Mouse (Mus musculus): Measurements from ENCODE around the gene Vstm4. TPM values are rescaled to one million over a fixed set of nuclear protein-coding genes. Genes with fewer than 3 reads are reported as not detected.

Vstm4 gene
- polyA plus RNA-seq, 1 experiment from 2014 or later = 2.2 TPM

- WGBS = 93% methylated on average over 4 of the region's 4 CpGs
- H3K36me3 ChIP-seq (replicated peaks) = no peaks in the 10 kb centered on the region
- no peak overlapping the region for H3K27ac ChIP-seq (replicated peaks)
- no peak for DNase-seq (ENCODE audit: low spot score)
- H3K4me1 ChIP-seq = no peaks in the 10 kb centered on the region
- no peaks in the 10 kb centered on the region for H3K27me3 ChIP-seq (replicated peaks; ENCODE audit: low read depth, poor library complexity, severe bottlenecking)
- no peak overlapping the region for H3K4me3 ChIP-seq
- no peaks in the 10 kb centered on the region for H3K9me3 ChIP-seq
Observed at GRCm38 (mm10) chr14:32911187-32911586, 54.6 kb downstream of the Vstm4 start.

DNA sequence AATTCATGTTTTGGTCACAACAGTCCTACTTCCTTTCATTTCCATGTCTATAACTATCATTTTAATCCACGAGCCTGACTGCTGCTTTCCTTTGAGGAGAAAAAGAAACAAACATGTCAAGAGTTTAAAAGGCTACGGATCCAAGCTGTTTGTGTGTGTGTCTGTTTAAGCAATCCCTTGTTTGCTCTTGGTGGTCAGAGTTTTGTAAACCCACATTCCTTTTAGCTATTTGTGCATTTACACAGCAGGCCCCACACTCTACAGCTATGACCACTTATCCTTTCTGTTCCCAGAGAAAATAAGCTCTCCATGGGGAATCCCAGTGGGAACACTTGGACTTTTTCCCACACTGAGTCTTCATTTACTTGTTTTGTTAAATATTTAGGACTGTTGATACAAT is 58.8 kb downstream of the Vstm4 start:
- Histone ChIP-seq H3K4me3 (no peak overlapping the region), H3K27me3 (replicated peaks; ENCODE audit: low read depth, poor library complexity, severe bottlenecking) (no peaks in the 10 kb centered on the region), H3K4me1 (no peaks in the 10 kb centered on the region), H3K27ac (replicated peaks) (no peak overlapping the region), H3K36me3 (replicated peaks) (no peaks in the 10 kb centered on the region), H3K9me3 (no peaks in the 10 kb centered on the region)
- DNase-seq (ENCODE audit: low spot score) = no peak
- WGBS = 70% methylated on average over 2 of the region's 2 CpGs

- Histone ChIP-seq H3K36me3 (replicated peaks) (no peaks in the 10 kb centered on the region), H3K4me3 (no peak overlapping the region), H3K9me3 (no peaks in the 10 kb centered on the region), H3K4me1 (0 out of 2 replicates have a peak, but pooled peaks cover under 1% of the 10 kb centered on the region), H3K27ac (replicated peaks) (no peak overlapping the region), H3K27me3 (replicated peaks; ENCODE audit: low read depth, poor library complexity, severe bottlenecking) (no peaks in the 10 kb centered on the region)
- WGBS = 95% methylated on average over 1 of the region's 1 CpGs
- no peak for DNase-seq (ENCODE audit: low spot score)
Observed at GRCm38 (mm10) chr14:32917919-32918318, 61.4 kb downstream of the Vstm4 start.

DNA sequence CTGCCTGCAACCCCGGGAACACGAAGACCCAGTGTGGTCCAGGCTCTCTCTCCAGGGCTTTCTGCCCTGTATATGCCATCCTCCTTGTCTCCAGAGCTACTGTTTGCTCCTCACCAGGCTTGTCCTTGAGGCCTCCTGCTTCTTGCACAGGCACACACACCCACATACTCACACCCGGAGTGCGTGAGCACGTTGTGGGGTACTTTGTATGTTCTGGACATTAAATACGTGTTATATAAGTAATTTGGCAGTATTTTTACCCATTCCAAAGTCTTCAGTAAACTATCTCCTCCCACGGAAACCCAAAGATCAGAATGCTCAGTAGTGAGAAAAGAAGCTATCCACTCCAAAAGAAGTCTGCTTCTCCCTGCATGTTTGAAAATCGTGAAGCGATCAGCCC is 67.3 kb downstream of the Vstm4 start:
- Histone ChIP-seq H3K27ac (replicated peaks) (no peak overlapping the region), H3K4me3 (no peak overlapping the region), H3K27me3 (replicated peaks; ENCODE audit: low read depth, poor library complexity, severe bottlenecking) (no peaks in the 10 kb centered on the region), H3K4me1 (peaks cover 13% of the 10 kb centered on the region), H3K9me3 (no peaks in the 10 kb centered on the region), H3K36me3 (replicated peaks) (no peaks in the 10 kb centered on the region)
- 85% methylated on average over 9 of the region's 9 CpGs for WGBS
- DNase-seq (ENCODE audit: low spot score) = no peak

DNA sequence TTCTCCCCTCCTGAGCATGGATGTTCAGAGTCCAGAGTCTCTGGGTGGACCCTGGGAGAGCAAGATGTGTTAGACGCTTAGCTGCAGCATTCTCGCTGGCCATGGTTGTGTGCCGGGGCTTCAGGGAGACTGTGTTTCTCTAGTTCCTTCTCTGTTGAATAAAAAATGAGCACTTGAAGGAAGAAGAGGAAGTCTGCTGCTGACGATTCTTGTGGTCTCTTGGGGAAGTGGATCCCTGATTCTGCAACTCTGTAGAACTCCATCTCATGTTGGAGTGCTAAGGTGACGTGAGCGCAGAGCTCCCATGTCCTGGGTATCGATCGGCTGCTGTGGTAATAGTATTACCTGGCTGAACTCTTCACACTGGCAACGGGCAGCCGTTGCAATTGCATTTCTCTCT is 75.2 kb downstream of the Vstm4 start:
- no peak overlapping the region for H3K27ac ChIP-seq (replicated peaks)
- 90% methylated on average over 10 of the region's 10 CpGs for WGBS
- H3K4me3 ChIP-seq = no peak overlapping the region
- no peaks in the 10 kb centered on the region for H3K9me3 ChIP-seq
- no peaks in the 10 kb centered on the region for H3K27me3 ChIP-seq (replicated peaks; ENCODE audit: low read depth, poor library complexity, severe bottlenecking)
- no peaks in the 10 kb centered on the region for H3K4me1 ChIP-seq
- DNase-seq (ENCODE audit: low spot score) = no peak
- no peaks in the 10 kb centered on the region for H3K36me3 ChIP-seq (replicated peaks)

GRCm38 (mm10) chr14:32932220-32932619 is 75.7 kb downstream of the Vstm4 start:
- no peak overlapping the region for H3K4me3 ChIP-seq
- H3K36me3 ChIP-seq (replicated peaks) = no peaks in the 10 kb centered on the region
- H3K27me3 ChIP-seq (replicated peaks; ENCODE audit: low read depth, poor library complexity, severe bottlenecking) = no peaks in the 10 kb centered on the region
- H3K9me3 ChIP-seq = no peaks in the 10 kb centered on the region
- no peaks in the 10 kb centered on the region for H3K4me1 ChIP-seq
- no peak overlapping the region for H3K27ac ChIP-seq (replicated peaks)
- DNase-seq (ENCODE audit: low spot score) = no peak
- 87% methylated on average over 8 of the region's 8 CpGs for WGBS

DNA sequence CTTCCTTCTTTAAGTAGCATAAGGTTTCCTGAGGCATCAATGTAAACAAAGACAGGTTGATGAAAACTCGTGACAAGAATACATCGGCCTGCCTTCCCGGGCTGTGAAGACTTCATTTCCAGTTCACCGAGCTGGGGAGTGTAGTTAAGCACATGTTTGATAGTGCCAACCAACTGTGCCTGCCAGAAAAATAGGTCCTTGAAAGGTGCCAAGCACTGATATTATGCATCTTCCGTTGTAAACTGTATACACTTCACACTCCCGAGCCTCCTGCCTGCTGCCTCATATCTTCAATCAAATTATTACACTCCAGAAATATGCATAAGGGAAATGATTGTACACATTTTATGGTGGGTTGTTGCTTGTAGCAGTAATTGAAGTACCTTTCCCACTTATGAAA is 77.5 kb downstream of the Vstm4 start:
- DNase-seq (ENCODE audit: low spot score) = no peak
- H3K27me3 ChIP-seq (replicated peaks; ENCODE audit: low read depth, poor library complexity, severe bottlenecking) = no peaks in the 10 kb centered on the region
- WGBS = 87% methylated on average over 6 of the region's 6 CpGs
- no peaks in the 10 kb centered on the region for H3K36me3 ChIP-seq (replicated peaks)
- H3K4me3 ChIP-seq = no peak overlapping the region
- no peaks in the 10 kb centered on the region for H3K4me1 ChIP-seq
- no peaks in the 10 kb centered on the region for H3K9me3 ChIP-seq
- H3K27ac ChIP-seq (replicated peaks) = no peak overlapping the region

GRCm38 (mm10) chr14:32939217-32939616 is 82.7 kb downstream of the Vstm4 start:
- Histone ChIP-seq H3K4me3 (no peak overlapping the region), H3K9me3 (no peaks in the 10 kb centered on the region), H3K36me3 (replicated peaks) (no peaks in the 10 kb centered on the region), H3K27ac (replicated peaks) (no peak overlapping the region), H3K27me3 (replicated peaks; ENCODE audit: low read depth, poor library complexity, severe bottlenecking) (no peaks in the 10 kb centered on the region), H3K4me1 (no peaks in the 10 kb centered on the region)
- DNase-seq (ENCODE audit: low spot score) = no peak
- WGBS = 85% methylated on average over 5 of the region's 5 CpGs

- no peak overlapping the region for H3K4me3 ChIP-seq
- H3K9me3 ChIP-seq = no peaks in the 10 kb centered on the region
- H3K4me1 ChIP-seq = peaks cover 16% of the 10 kb centered on the region
- H3K27ac ChIP-seq (replicated peaks) = no peak overlapping the region
- no peak for DNase-seq (ENCODE audit: low spot score)
- no peaks in the 10 kb centered on the region for H3K27me3 ChIP-seq (replicated peaks; ENCODE audit: low read depth, poor library complexity, severe bottlenecking)
- no peaks in the 10 kb centered on the region for H3K36me3 ChIP-seq (replicated peaks)
- WGBS = 93% methylated on average over 2 of the region's 2 CpGs
Observed at GRCm38 (mm10) chr14:32947512-32947911, 91.0 kb downstream of the Vstm4 start.

- Histone ChIP-seq H3K36me3 (replicated peaks) (no peaks in the 10 kb centered on the region), H3K4me1 (peaks cover 21% of the 10 kb centered on the region), H3K27ac (replicated peaks) (no peak overlapping the region; the same call in 1 of the 2 replicates), H3K27me3 (replicated peaks; ENCODE audit: low read depth, poor library complexity, severe bottlenecking) (0 out of 2 replicates have a peak, but pooled peaks cover 3% of the 10 kb centered on the region), H3K9me3 (no peaks in the 10 kb centered on the region), H3K4me3 (0 out of 2 replicates have a peak overlapping the region, but pooled peaks have one; percentile 5)
- WGBS = 58% methylated on average over 20 of the region's 20 CpGs
- DNase-seq (ENCODE audit: low spot score) = peak; percentile 58
Observed at GRCm38 (mm10) chr14:32950312-32951301, 94.1 kb downstream of the Vstm4 start.

- H3K9me3 ChIP-seq = no peaks in the 10 kb centered on the region
- no peak for DNase-seq (ENCODE audit: low spot score)
- H3K4me3 ChIP-seq = no peak overlapping the region
- peaks cover 18% of the 10 kb centered on the region for H3K4me1 ChIP-seq
- 87% methylated on average over 8 of the region's 8 CpGs for WGBS
- no peaks in the 10 kb centered on the region for H3K36me3 ChIP-seq (replicated peaks)
- 0 out of 2 replicates have a peak, but pooled peaks cover 10% of the 10 kb centered on the region for H3K27me3 ChIP-seq (replicated peaks; ENCODE audit: low read depth, poor library complexity, severe bottlenecking)
- H3K27ac ChIP-seq (replicated peaks) = no peak overlapping the region
Observed at GRCm38 (mm10) chr14:32956486-32956885, 99.9 kb downstream of the Vstm4 start.

DNA sequence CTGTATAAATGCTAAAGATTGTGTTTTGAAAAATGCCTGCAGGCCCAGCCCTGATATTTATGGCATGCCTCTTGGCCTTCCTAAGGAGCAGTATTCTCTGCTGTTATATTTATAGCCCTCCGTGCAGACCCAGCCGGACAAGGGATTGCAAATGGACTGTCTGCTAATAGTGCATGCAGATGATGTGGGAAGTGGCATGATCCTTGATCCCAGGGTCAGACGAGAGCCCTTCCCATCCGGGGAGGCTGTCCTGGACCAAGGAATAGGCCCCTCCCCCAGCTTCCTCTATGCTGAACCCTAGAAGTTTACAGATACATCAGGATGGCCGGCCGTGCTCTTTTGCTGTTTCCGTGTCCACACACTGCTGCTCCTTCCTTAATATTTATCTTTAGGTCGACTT is 102.1 kb downstream of the Vstm4 start:
- DNase-seq (ENCODE audit: low spot score) = no peak
- Histone ChIP-seq H3K4me1 (peaks cover 19% of the 10 kb centered on the region), H3K27me3 (replicated peaks; ENCODE audit: low read depth, poor library complexity, severe bottlenecking) (0 out of 2 replicates have a peak, but pooled peaks cover 10% of the 10 kb centered on the region), H3K9me3 (no peaks in the 10 kb centered on the region), H3K27ac (replicated peaks) (no peak overlapping the region), H3K36me3 (replicated peaks) (no peaks in the 10 kb centered on the region), H3K4me3 (no peak overlapping the region)
- WGBS = 55% methylated on average over 8 of the region's 8 CpGs

DNA sequence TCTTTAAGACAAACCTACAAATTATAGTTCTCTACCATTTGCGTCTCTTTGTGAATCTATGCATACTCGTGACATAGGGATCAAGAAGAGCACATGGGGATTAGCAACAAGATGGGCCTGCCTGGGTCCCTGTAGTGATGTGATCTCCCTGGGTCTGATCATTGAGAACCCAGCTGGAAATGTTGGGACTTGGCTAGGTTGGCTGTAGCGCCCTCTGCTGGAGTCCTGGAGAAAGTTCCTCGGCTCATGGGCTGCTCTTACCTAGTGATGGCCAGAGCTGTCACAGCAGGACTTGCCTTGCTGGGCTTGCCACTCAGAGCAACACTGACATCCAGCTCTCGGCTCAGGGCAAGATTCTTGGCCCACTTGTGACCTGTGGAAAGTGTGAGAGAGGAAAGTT is 103.9 kb downstream of the Vstm4 start:
- peaks cover 33% of the 10 kb centered on the region for H3K4me1 ChIP-seq
- H3K9me3 ChIP-seq = no peaks in the 10 kb centered on the region
- no peak overlapping the region for H3K27ac ChIP-seq (replicated peaks)
- DNase-seq (ENCODE audit: low spot score) = peak; percentile 78
- 0 out of 2 replicates have a peak, but pooled peaks cover 7% of the 10 kb centered on the region for H3K27me3 ChIP-seq (replicated peaks; ENCODE audit: low read depth, poor library complexity, severe bottlenecking)
- H3K36me3 ChIP-seq (replicated peaks) = no peaks in the 10 kb centered on the region
- H3K4me3 ChIP-seq = no peak overlapping the region
- WGBS = 37% methylated on average over 5 of the region's 5 CpGs
